Mouse (Mus musculus) adrenal gland, postnatal 25 days (tissue): ENCODE results near the gene Sphk2. TPM values are rescaled to one million over a fixed set of nuclear protein-coding genes. Genes with fewer than 3 reads are reported as not detected.
"Not testable (repeated sequence)": the region's sequence is repeated elsewhere in the genome, so short reads cannot be mapped to it uniquely, and the experiment has no call there.

ENCODE experiments used
- DNase-seq: peaks from one replicate; pipeline ENCODE4 v3.0.0; 2021; ENCODE audit warnings: mixed read lengths
- total RNA-seq: library from RNA; stranded (reverse); gene quantifications from 2 replicates; pipeline ENCODE4 v1.2.3, GENCODE M21; 2021

The Sphk2 gene
- total RNA-seq, 1 experiment from 2014 or later, result 42.0 TPM

DNA sequence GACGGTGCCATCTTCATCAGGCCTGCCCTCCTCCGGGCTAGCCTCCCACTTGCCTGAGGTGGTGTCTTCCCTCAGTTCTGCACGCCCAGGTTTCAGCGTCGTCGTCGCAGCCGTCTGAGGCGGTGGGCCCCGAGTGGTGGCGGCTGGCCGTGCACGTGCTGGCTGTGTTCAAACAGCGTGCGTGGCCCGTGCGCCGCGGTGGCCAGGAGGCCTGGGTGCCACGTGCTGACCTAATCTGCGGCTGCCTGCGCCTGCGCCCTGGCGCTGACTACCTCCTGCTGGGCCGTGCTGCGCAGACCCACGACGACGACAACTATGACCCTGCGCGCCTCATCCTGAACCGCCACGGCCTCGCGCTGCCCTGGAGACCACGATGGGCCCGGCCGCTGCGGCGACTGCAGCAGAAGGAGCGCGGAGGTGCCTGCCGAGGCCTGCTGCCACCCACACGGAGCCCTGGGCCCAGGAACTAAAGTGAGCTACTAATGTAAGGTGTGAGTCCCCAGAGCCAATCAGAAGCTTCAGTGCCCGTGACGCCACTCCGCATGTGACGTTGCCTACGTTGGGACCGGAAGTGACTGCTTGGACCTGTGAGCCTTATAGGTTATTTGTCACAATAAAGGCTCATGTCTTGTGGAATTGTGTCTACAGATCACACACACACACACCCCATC is 23.7 kb downstream of the Sphk2 start, which contains the start of gene Sec1:
Gene Sec1 (minus strand): TSS at position 482 of the 671 bp plus-strand sequence.
- DNase-seq, result no peak

DNA sequence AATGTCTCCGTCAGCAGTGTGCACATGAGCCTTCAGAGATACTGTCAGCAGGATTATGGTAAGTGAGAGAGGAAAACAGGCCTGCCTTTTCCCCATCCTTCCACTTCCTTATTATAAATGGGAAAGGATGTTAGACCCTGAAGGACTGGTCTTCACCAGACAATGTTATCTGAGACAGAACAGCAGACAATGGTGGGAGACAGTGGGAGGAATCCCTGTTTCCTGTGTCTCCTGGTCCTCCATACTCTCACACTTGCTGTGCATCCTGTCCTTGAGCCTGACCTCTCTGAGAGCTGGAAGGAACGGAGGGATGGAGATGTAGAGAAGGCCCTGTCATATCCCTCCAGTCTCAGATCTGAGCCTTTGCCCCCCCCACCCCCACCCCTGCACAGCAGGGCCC is 25.4 kb downstream of the Sphk2 start:
- no peak for DNase-seq

DNA sequence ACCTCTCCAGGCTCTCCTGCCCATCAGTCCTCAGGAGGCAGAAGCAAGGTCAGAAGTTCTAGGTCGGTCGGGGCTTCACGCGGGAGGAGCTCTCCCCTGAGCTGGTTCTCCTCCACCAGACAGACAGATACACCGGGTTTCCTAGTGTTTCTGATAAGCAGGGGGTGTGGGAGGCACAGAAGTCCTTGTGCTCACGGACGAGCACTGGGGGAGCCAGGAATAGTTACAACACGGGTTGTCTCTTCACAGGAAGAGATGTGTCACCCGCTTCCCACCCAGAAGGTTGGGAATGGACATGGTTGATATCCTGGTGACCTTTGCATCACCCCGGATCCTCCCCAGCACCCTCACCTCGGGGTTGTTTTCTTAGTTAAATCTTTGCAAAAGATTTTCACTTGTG is 28.0 kb downstream of the Sphk2 start:
- no peak for DNase-seq

DNA sequence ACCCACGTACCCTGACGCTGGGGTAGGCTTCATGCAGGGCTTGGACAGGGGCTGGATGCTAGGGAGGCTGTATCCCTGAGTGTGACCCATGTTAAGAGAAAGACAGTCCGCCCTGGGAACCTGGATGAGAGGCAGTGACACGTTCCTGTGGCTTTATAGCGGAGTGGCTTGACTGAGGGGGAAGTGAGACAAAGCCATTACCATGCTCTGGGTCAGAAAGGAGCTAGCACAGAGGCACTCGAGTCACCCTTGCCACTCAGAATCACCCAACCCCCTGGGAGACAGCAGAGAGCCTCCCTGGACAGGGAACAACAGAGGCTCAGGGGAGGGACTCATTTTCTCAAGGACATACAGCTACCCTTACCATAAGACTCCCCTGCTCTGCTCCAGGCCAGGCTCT is 28.7 kb downstream of the Sphk2 start:
- no peak for DNase-seq

DNA sequence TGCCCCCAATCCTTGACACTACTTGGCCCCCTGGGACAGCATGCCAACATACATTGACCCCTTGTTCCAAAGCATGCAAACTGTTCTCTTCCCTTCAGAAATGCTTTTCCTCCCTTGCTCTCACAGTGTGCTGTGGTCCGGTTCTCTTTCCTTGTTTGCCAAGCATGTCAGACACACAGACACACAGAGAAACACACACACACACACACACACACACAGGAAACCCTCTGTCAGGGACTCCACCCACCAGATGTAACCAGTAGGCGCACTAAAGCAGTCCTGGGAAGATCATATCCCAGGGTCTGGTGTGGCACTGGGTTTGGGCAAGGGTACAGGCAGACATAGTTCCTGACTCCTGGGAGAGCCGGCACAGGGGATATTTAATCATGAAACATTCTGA is 31.0 kb downstream of the Sphk2 start:
- DNase-seq, result no peak

DNA sequence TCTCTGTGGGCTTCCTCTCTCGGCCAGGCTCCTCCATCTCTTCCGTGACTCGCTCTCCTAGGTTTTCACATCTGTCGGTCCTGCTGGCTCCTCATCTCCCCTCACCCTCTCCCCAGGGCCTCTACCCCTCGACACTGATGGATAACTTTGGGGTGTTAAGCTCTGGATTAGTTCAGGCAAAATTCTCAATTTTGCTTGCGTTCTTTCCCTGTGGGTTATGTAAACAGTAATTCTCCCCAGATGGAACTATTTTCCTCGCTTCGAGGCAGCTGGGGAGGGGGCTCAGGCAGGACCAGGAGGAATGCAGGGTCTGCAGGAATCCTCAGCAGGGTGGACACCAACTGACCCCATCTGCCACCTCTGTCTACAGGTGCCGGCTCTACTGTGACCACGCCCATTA is 32.0 kb downstream of the Sphk2 start:
- DNase-seq, result no peak

DNA sequence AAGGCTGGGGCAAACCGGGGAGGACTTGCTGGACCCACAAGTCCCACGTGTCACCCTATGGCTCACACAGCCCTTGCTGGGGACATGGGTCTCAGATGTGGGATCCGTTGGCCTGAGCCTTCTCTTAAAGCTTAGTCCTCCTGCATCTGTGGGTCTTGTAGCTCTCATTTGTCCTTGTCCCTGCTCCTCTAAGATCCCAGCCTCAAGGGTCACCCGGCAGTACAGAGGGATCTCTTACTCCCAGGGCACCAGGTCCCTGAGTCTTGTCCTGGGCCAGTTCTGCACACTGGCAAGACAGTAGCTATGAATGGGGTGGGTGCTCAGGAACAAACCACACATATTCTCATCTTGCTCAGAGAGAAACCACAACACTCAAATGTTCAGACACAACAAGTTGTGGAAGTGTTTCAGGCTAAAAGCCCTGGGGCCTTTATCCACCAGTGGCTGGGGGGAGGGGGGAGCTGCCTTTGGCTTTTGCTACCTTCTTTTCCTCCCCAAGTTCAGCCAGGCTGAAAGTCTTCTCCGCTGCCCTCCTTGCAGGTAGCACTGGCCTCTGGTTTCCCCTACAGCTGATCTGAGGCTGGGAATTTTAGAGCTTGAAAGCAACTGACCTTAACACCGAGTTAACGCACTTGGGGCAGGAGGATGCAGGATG is 34.3 kb downstream of the Sphk2 start, which contains the start of gene Ntn5:
Gene Ntn5 (plus strand): TSS at position 627 of the 655 bp plus-strand sequence.
- no peak for DNase-seq

DNA sequence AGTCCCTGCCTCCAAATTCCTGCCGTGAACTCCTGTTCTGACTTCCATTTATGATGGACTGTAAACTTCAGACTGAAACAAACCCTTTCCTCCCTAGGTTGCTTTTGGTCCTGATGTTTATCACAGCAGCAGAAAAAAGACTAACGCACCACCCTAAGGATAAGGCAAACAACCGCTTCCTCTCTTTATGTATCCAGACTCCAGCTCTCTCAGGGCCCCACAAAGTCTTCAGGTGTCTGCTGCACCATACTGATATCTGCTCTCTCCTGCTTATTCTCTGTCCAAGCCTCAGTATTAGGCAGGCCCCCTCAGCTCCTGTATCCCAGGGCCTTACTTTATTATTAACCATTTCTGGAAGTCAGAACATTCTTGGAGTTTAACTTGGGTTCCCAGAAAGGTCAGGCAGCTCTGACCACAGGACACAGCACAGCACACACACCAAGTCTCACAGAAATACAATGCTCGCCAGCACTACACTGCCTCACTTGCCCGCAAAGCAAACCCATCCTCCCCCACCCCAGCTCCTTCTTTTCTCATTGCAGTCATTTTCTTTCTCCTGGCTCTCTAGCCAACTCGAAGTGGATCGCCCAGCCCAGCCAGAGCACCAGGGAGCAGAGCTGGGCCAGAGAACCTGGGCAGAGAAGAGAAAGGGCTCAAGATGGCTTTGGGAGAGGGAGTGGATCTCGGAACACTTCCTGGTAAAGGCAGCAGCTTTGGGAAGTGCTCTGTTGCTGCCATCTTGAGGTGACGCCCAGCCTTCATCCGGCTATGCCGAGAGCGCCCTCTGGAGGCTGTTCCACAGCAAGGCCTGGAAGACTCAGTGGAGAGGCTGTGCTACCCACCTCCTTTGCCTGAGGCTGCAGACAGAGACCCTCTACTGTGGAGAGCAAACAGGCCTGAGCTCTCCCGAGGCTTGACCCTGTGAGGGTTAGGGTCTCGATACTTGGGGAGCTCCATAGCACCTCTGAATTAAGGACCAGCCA is 35.4 kb downstream of the Sphk2 start:
- peak; percentile 90 for DNase-seq

GRCm38 (mm10) chr7:45681046-45681736 is 36.6 kb downstream of the Sphk2 start:
- DNase-seq, result no peak

- DNase-seq, result peak; percentile 56
Measured at GRCm38 (mm10) chr7:45679966-45680621, 37.7 kb downstream of the Sphk2 start.

GRCm38 (mm10) chr7:45678513-45678912 is 39.3 kb downstream of the Sphk2 start:
- peak; percentile 62 for DNase-seq

DNA sequence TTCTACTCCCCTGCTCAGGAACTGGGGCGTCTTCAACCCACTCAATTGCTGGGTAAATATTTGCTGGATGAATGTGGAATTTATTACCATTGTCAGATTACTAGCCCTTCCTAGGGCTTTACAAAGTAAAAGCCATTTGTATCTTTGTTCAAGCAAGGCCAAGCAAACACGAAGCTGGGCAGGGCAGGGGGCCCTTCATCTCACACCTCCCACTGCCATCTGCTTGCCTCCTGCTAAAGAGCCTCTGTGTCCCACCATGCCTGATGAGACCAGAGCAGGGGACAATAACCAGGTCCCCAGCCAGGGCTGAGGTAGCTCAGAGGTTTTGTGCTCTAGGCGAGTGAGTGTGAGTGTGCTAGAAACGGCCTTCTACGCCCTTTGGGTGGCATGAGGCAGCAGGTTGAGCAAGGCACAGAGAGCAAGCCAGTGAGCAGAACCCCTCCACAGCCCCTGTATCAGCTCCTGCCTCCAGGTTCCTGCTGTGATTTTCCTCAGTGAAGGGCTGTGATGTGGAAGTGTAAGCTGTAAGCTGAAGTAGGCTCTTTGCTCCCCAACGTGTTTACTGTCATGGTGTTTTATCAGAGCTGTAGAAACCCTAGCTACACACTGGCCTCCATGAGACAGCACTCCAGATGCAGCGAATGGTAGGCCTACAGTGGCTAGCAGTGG is 40.0 kb downstream of the Sphk2 start:
- no peak for DNase-seq

DNA sequence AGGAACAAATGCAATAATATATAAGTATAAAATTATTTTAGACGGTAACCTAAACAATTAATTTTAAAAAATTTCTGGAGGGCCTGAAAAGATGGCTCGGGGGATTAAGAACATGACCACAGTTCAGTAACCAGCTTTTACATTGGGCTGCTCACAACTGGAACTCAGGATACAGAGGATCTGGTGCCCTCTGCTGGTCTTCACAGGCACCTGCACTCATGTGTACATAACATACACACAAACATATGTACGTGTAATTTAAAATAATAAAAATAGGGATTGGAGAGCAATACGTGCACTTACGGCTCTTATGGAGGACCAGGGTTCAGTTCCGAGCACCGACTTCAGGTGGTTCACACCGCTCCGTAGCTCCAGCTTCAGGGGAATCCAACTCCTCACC is 48.9 kb downstream of the Sphk2 start:
- no peak for DNase-seq

- no peak for DNase-seq
Measured at GRCm38 (mm10) chr7:45667761-45668160, 50.0 kb downstream of the Sphk2 start.

DNA sequence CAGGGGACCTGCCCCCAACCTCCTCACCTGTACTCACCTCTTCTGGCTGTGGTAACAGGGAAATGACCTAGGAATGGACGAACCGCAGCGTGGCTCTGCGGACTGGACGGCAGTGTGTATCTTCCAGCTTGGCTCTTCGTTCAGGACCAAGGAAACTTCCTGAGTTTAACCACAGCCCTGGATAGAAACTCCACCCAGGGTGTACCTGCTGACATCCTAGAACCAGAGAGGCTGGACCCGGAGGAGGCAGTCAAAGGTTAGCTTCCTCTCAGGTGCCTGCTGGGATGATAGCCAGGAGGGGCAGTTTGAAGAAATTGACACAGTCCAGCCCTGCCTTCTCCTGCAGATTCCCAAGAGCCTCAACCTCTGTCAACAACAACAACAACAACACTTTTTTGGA is 51.6 kb downstream of the Sphk2 start, which contains the start of gene Fut2:
Gene Fut2 (minus strand): TSS at position 234 of the 400 bp plus-strand sequence.
- no peak for DNase-seq

DNA sequence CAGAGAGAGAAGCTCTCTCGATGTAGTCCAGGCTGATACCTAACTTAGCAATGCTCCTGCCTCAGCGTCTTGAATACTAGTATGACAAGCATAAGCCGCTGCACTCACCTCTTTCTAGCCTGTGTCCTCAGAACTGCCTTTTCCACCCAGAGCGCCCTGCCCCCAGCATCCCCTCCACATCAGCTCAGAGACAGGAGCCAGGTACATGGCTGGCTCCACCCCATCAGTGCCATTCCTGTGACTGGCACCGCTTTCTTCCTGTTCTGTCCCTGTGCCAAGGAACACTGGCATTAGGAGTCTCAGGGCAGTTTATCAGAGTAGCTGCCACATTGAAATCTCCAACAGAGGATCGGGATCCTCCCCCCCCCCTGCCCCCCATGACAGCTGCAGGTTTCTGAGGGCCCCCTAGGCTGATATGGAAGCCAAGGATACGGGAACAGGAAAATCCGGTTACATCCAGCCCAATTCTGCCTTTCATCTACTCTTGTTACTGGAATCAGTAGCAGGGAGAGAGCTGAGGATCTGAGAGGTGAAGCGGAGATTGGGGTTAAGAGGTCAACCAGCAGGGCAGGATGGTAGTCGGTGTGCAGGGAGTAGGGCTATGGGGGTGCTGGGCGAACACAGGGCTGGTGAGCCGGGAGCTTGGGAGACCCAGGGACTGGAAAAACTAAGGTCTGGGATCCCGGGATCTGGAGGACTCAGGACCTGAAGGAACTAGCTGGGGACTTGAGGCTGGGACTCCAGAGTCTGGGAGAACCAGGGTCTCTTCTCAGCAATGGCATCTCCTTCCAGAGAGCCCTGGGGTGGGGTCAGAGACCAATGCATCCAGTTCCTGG is 52.3 kb downstream of the Sphk2 start:
- no peak for DNase-seq

DNA sequence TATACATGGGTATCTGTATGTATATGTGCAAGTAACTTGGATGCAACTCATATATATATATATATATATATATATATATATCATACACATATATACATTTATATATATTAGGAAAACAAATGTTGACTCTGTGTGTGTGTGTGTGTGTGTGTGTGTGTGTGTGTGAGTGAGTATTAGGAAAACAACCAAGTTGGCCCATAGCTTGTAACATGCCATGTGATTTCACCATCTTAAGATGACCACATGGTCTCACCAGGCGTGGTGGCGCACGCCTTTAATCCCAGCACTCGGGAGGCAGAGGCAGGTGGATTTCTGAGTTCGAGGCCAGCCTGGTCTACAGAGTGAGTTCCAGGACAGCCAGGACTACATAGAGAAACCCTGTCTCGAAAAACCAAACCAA is 56.1 kb downstream of the Sphk2 start:
- DNase-seq, result not testable (repeated sequence)

DNA sequence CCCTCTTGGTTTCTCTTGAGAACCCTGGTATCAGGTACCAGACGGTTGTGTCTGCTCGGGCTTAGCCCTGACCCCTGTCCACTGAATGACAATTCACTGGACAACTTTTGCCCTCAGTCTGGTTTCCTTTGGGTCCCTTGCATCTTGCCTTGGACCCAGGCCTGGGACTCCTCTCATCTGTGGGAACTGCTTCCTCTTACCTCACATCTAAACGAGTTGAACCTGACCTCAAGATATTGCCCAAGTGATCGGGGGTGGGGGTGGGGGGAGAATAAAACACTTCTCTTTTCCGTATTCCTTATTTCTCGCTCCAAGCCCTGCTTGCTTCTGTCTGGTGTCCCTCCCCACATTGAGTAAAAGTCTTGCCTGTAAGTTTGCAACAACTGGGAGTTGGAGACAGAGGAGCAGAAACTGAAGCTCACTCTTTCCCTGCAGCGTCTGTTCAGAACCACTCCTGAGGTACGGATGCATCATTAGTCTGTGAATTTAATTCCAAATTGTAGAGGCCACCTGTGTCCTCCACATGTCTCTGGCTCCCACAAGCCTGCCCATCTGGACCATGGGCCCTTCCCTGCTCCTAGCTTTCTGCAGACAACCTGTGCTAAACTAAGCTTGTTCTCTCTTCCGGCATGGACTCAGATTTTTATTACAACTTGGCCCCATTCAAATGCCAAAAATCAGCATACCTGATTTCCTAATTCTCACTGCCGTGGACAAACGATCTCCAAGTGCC is 56.9 kb downstream of the Sphk2 start:
- DNase-seq, result no peak
